Mouse (Mus musculus): ENCODE results near the gene Dars.

The Dars gene

GRCm38 (mm10) chr1:128416584-128417532 lies at the start of gene Dars:
TSS of gene Dars (minus strand) at chr1:128417368.
- peak; percentile 97 to 98 for DNase-seq (ENCODE audit: low spot score in 2 of 2)

GRCm38 (mm10) chr1:128466828-128467227 lies 49.7 kb upstream of the Dars start:
- no peak for DNase-seq (ENCODE audit: low spot score in 2 of 2)

GRCm38 (mm10) chr1:128463478-128463877 lies 46.3 kb upstream of the Dars start:
- no peak for DNase-seq (ENCODE audit: low spot score in 2 of 2)

GRCm38 (mm10) chr1:128462389-128462788 lies 45.2 kb upstream of the Dars start:
- no peak for DNase-seq (ENCODE audit: low spot score in 2 of 2)

- no peak for DNase-seq (ENCODE audit: low spot score in 2 of 2)
Measured at GRCm38 (mm10) chr1:128460780-128461179, 43.6 kb upstream of the Dars start.

GRCm38 (mm10) chr1:128459439-128459838 lies 42.3 kb upstream of the Dars start:
- DNase-seq (ENCODE audit: low spot score in 2 of 2): no peak

- no peak for DNase-seq (ENCODE audit: low spot score in 2 of 2)
Measured at GRCm38 (mm10) chr1:128459011-128459410, 41.8 kb upstream of the Dars start.

- no peak for DNase-seq (ENCODE audit: low spot score in 2 of 2)
Measured at GRCm38 (mm10) chr1:128456844-128457445, 39.8 kb upstream of the Dars start.

- DNase-seq (ENCODE audit: low spot score in 2 of 2): no peak
Measured at GRCm38 (mm10) chr1:128456271-128456670, 39.1 kb upstream of the Dars start.

GRCm38 (mm10) chr1:128452210-128452609 lies 35.0 kb upstream of the Dars start:
- no peak for DNase-seq (ENCODE audit: low spot score in 2 of 2)

- DNase-seq (ENCODE audit: low spot score in 2 of 2): no peak
Measured at GRCm38 (mm10) chr1:128451183-128451582, 34.0 kb upstream of the Dars start.

GRCm38 (mm10) chr1:128447206-128447902 lies 30.2 kb upstream of the Dars start:
- DNase-seq (ENCODE audit: low spot score in 2 of 2): peak; percentile 41 to 72

- DNase-seq (ENCODE audit: low spot score in 2 of 2): no peak
Measured at GRCm38 (mm10) chr1:128443890-128444839, 27.0 kb upstream of the Dars start.

GRCm38 (mm10) chr1:128441129-128441473 lies 23.9 kb upstream of the Dars start:
- no peak for DNase-seq (ENCODE audit: low spot score in 2 of 2)

GRCm38 (mm10) chr1:128440386-128441128 lies 23.4 kb upstream of the Dars start:
- no peak for DNase-seq (ENCODE audit: low spot score in 2 of 2)

GRCm38 (mm10) chr1:128439618-128440017 lies 22.4 kb upstream of the Dars start:
- DNase-seq (ENCODE audit: low spot score in 2 of 2): no peak

- DNase-seq (ENCODE audit: low spot score in 2 of 2): no peak
Measured at GRCm38 (mm10) chr1:128438526-128438925, 21.4 kb upstream of the Dars start.

- DNase-seq (ENCODE audit: low spot score in 2 of 2): no peak
Measured at GRCm38 (mm10) chr1:128437276-128437675, 20.1 kb upstream of the Dars start.

- no peak for DNase-seq (ENCODE audit: low spot score in 2 of 2)
Measured at GRCm38 (mm10) chr1:128436015-128436414, 18.8 kb upstream of the Dars start.

- no peak for DNase-seq (ENCODE audit: low spot score in 2 of 2)
Measured at GRCm38 (mm10) chr1:128435551-128435950, 18.4 kb upstream of the Dars start.

- DNase-seq (ENCODE audit: low spot score in 2 of 2): no peak
Measured at GRCm38 (mm10) chr1:128424928-128425327, 7.8 kb upstream of the Dars start.
